Mouse (Mus musculus): ENCODE results near the gene E130208F15Rik. TPM values are rescaled to one million over a fixed set of nuclear protein-coding genes. Genes with fewer than 3 reads are reported as not detected.

E130208F15Rik gene
- total RNA-seq, 1 experiment from 2014 or later = 2.2 TPM

DNA sequence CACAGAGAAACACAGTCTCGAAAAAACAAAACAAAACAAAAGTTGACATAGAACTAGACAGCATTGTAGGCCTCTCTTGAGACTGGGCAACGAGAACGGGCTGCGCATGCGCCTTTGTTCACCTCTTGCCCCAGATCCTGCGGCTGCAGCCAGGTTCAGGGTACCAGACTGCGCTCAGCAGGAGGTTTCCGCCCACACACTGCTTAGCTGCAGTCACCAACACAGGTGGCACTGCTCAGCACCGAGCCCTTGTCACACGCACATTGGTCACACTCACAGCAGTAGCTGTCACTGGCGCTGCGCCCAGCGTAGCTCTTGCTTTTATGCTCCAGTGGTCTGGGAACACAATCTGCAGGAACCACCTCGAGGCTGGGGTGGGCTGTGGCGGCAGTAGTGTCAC is 5.6 kb downstream of the E130208F15Rik start:
- no peak for ATAC-seq (replicated peaks; ENCODE audit: insufficient number of reproducible peaks, low FRiP score, low TSS enrichment, poor library complexity, severe bottlenecking)

GRCm38 (mm10) chr7:30328379-30328778 is 6.8 kb downstream of the E130208F15Rik start:
- ATAC-seq (replicated peaks; ENCODE audit: insufficient number of reproducible peaks, low FRiP score, low TSS enrichment, poor library complexity, severe bottlenecking) = no peak

- peak; percentile 85 for ATAC-seq (replicated peaks; ENCODE audit: insufficient number of reproducible peaks, low FRiP score, low TSS enrichment, poor library complexity, severe bottlenecking)
Observed at GRCm38 (mm10) chr7:30331887-30332286, 10.3 kb downstream of the E130208F15Rik start.

DNA sequence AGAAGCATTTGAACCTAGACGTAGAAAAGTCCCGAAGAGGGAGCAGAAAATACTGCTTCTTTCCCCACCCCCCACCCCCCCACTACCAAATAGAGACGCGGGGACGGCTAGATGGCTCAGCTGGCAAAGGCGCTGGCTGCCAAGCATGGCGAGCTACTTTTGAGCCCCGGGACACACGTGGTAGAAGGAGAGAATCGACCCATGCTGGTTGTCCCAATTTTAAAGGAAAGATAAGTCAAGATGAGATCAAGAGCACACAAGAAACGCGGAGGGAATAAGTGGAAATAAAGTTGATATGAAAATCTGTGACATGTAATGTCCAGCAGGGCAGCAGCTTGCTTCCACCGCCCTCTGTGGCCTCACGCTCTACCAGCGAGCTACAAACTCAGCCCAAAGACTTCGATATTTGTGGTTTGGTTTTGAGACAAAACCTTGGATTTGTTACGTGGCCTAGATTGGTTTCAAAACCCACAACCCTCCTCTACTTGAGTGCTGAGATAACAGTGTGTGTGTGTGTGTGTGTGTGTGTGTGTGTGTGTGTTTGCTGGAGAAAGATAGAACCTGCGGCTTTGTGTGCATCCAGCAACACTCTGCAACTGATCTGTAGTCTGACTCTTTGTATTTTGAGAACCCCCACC is 11.2 kb downstream of the E130208F15Rik start:
- no peak for ATAC-seq (replicated peaks; ENCODE audit: insufficient number of reproducible peaks, low FRiP score, low TSS enrichment, poor library complexity, severe bottlenecking)

- ATAC-seq (replicated peaks; ENCODE audit: insufficient number of reproducible peaks, low FRiP score, low TSS enrichment, poor library complexity, severe bottlenecking) = no peak
Observed at GRCm38 (mm10) chr7:30333436-30333835, 11.9 kb downstream of the E130208F15Rik start.

GRCm38 (mm10) chr7:30334563-30334962 is 13.0 kb downstream of the E130208F15Rik start:
- ATAC-seq (replicated peaks; ENCODE audit: insufficient number of reproducible peaks, low FRiP score, low TSS enrichment, poor library complexity, severe bottlenecking) = no peak

DNA sequence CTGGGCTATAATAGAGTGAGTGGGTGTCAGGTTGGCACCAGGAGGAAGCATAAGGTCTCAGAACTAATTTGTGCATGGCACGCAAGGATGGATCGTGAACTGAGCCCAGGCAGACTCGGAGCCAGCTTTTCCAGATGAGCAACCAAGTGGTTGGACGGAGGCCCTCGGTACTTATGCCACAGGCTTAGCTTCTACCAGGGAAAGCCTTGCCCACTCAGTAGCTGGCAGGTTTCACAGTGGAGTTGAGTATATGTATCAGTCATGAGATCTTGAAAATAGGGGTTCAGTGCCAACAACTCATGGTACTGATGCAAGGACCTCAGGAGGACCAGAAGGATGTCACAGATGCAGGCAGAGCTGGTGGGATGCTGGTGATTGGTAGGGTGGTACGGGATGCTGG is 14.1 kb downstream of the E130208F15Rik start:
- no peak for ATAC-seq (replicated peaks; ENCODE audit: insufficient number of reproducible peaks, low FRiP score, low TSS enrichment, poor library complexity, severe bottlenecking)

DNA sequence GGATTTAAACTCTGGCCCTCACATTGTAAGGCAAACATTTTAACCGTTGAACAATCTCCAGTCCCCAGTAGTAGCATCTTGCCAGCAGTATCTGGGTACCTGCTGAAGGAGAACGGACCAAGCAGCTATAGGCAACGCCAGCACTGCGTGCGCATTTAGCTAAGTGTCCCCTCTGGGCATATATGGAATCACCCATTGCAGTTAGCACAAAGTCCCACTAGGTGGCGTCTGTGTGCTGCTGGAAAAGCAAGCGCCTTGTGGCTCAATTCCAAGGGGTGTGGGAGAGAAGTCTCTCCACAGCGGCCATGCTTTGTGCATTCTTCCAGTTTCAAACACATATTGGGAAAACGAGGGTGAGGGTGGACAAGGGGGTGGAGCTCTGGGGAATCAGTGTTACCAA is 14.8 kb downstream of the E130208F15Rik start:
- no peak for ATAC-seq (replicated peaks; ENCODE audit: insufficient number of reproducible peaks, low FRiP score, low TSS enrichment, poor library complexity, severe bottlenecking)

- ATAC-seq (replicated peaks; ENCODE audit: insufficient number of reproducible peaks, low FRiP score, low TSS enrichment, poor library complexity, severe bottlenecking) = no peak
Observed at GRCm38 (mm10) chr7:30339432-30340109, 18.0 kb downstream of the E130208F15Rik start.

GRCm38 (mm10) chr7:30346635-30347379 is 25.3 kb downstream of the E130208F15Rik start:
- ATAC-seq (replicated peaks; ENCODE audit: insufficient number of reproducible peaks, low FRiP score, low TSS enrichment, poor library complexity, severe bottlenecking) = no peak

DNA sequence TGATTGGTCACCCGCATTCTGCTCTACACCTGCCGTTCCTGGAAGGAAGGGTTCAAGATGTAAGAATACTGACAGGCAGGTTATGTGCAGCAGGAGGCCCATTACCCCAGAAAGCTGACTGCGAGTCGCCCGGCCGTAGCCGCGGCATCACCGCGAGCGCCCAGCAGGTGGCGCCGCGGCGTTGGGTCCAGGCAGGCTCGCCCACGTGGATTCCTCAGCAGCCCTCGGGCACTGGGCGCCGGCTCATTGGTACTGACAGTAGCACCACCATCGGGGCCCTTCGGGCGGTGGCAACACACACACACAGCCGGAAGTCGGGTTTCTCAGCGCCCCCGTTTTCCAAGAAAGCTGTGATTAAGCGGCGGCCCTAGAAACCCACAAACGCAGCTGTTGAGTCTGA is 26.3 kb downstream of the E130208F15Rik start:
- peak; percentile 39; the same call in 1 of the 2 replicates for ATAC-seq (replicated peaks; ENCODE audit: insufficient number of reproducible peaks, low FRiP score, low TSS enrichment, poor library complexity, severe bottlenecking)

DNA sequence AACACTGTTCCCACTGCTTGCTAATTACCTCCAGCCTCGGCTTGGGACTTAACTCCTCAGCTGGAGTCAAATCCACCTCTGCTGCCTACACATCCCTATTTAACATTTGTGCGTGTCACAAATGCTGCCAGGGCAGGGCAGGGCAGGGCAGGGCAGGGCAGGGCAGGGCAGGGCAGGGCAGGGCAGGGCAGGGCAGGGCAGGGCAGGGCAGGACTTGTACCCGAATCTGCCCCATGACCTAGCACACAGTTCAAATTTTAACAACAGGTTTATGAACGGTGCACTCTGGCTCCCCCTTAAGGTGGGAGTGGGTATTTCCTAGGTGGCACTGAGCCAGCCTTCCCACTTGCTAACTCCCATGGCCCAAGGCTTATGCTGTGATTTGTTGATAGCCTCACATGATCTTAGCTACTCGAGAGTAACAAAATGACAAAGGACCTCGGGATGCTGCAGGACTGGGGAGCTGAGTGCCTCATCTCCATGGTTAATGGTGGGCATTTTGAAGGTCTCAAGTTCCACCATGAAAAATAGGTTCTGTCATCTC is 31.8 kb downstream of the E130208F15Rik start:
- peak; percentile 52; the same call in 1 of the 2 replicates for ATAC-seq (replicated peaks; ENCODE audit: insufficient number of reproducible peaks, low FRiP score, low TSS enrichment, poor library complexity, severe bottlenecking)

GRCm38 (mm10) chr7:30354059-30354458 is 32.5 kb downstream of the E130208F15Rik start:
- ATAC-seq (replicated peaks; ENCODE audit: insufficient number of reproducible peaks, low FRiP score, low TSS enrichment, poor library complexity, severe bottlenecking) = no peak

DNA sequence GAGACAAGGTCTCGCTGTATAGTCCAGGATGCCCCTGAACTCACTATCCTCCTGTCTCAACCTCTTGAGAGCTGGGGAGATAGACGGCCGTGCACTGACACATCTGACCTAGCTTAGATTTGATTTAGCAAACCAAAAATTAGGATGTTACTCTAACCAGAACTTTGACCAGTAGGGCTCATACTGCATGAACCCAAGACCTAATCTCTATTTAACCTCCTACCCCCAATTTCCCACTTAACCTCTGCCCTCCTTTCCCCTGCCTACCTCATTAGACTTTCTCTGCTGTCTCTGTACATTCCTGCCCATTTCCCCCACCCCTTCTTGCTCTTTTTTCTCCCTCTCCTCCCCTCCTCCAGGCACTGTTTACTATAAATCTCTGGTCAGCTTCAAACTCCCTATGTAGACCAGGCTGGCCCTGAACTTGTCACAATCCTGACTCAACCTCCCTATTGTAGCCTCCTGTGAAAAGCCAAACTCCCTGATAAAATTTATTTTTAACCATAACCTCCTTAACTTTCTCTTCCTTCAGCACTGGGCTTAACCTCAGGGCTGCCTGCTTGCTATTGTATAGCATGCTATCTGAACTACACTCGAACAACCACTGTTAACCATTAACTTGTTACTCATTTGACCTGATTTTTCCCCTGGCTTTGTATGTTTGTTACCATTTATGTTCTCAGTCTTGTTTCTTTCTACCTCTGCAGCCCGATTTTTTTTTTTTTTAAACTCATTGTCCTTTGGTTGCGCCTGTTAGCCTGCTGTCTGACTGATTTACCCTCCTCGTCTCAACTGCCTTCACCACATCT is 37.0 kb downstream of the E130208F15Rik start:
- ATAC-seq (replicated peaks; ENCODE audit: insufficient number of reproducible peaks, low FRiP score, low TSS enrichment, poor library complexity, severe bottlenecking) = no peak

DNA sequence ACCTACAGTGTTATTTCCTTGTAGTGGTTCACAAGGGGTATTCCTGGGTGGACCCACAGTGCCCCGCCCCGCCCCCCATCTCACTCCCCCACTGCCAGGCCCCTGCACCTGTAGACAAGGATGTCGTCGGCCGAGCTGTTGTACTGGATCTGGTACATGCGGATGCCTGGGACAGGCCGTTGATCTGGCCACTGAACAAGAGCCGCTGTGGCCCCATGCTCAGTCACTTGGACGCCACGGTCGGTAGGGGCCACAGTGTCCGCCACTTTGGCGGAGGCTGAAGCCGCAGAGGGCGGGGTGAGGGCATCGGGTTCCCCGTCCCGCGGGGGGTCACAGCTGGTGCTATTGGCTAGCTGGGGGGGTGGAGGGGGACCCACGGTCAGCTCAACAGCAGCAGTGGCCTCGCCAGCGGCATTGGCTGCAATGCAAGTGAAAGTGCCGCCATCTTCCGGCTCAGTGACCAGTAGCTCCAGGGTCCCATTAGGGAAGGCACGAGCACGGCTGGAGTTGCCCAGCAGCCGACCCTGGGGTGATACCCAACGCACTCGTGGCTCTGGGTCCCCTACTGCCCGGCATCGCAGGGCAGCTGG is 37.8 kb downstream of the E130208F15Rik start:
- ATAC-seq (replicated peaks; ENCODE audit: insufficient number of reproducible peaks, low FRiP score, low TSS enrichment, poor library complexity, severe bottlenecking) = no peak

DNA sequence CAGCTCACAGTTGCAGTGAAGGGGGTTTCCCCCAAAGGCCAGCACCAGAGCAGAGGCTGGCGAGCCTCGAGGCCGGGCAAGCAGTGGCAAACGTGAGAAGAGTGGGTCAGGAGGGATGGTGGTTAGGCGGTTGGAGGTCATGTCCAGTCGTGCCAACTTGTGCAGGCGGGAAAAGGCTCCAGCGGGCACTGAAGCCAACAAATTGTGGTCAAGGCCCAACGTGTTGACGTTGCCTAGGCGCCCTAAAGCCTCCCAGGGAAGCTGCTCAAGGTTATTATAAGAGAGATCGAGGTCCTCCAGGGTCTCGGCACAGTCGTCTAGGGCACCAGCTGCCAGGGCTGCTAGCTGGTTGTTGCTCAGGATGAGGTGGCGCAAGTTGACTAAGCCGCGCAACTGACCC is 38.5 kb downstream of the E130208F15Rik start:
- ATAC-seq (replicated peaks; ENCODE audit: insufficient number of reproducible peaks, low FRiP score, low TSS enrichment, poor library complexity, severe bottlenecking) = no peak

GRCm38 (mm10) chr7:30362652-30363343 is 41.3 kb downstream of the E130208F15Rik start, which contains the start of gene Lrfn3:
Gene Lrfn3 (minus strand): TSS chr7:30362772.
- ATAC-seq (replicated peaks; ENCODE audit: insufficient number of reproducible peaks, low FRiP score, low TSS enrichment, poor library complexity, severe bottlenecking) = no peak

- no peak for ATAC-seq (replicated peaks; ENCODE audit: insufficient number of reproducible peaks, low FRiP score, low TSS enrichment, poor library complexity, severe bottlenecking)
Observed at GRCm38 (mm10) chr7:30363344-30363738, 41.8 kb downstream of the E130208F15Rik start.
